Mouse (Mus musculus): ENCODE measurements around the gene Rln3.

The Rln3 gene

GRCm38 (mm10) chr8:84065457-84066072 is 20.8 kb upstream of the Rln3 start:
- DNase-seq (ENCODE audit: low read depth, low spot score), result no peak

GRCm38 (mm10) chr8:84065037-84065436 is 20.2 kb upstream of the Rln3 start, which contains the start of gene Gm10643:
Gene Gm10643 (minus strand): TSS chr8:84065137.
- no peak for DNase-seq (ENCODE audit: low read depth, low spot score)

- DNase-seq (ENCODE audit: low read depth, low spot score), result no peak
These were observed 19.2 kb upstream of the Rln3 start for GRCm38 (mm10) chr8:84063861-84064610.

- DNase-seq (ENCODE audit: low read depth, low spot score), result no peak
These were observed 15.4 kb upstream of the Rln3 start for GRCm38 (mm10) chr8:84060245-84060644.

- DNase-seq (ENCODE audit: low read depth, low spot score), result no peak
These were observed 14.4 kb upstream of the Rln3 start for GRCm38 (mm10) chr8:84059226-84059625.

DNA sequence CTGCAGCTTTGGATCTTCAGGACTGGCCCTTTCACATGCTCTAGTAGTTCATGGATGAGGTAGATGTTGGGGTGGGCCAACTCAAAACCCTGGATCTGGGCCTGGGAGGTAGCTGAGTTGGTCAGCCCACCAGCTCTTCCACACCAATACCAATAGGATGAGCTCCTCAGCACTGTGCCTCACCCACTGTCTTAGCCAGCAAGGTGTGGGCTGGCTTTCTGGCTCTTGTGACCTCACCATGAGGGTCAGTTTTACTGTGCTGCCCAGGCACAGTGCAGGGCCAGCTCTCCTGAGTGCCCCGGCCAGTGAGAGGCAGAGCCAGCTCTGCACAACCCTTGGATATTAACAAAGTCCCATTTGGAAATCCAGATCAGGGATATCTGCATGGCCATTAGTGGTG is 13.0 kb upstream of the Rln3 start:
- DNase-seq (ENCODE audit: low read depth, low spot score), result no peak

GRCm38 (mm10) chr8:84053229-84053628 is 8.4 kb upstream of the Rln3 start:
- DNase-seq (ENCODE audit: low read depth, low spot score), result no peak

- no peak for DNase-seq (ENCODE audit: low read depth, low spot score)
These were observed 7.9 kb upstream of the Rln3 start for GRCm38 (mm10) chr8:84052746-84053145.

DNA sequence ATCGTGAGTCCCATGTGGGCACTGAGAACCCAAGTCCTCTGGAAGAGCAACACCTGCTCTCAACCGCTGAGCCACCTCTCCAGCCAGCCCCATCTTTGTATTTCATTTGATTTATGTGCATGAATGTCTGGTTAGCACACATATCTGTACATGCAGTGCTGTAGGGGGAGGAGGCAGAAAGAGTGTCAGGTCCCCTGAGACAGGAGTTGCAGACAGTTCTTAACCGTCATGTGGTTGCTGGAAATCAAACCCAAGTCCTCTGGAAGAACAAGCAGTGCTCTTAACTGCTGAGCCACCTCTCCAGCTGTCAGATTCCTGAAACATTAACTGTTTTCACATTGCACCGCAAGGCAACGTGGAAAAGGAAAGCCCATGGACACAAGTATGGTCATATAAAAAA is 3.4 kb upstream of the Rln3 start:
- DNase-seq (ENCODE audit: low read depth, low spot score), result no peak

- DNase-seq (ENCODE audit: low read depth, low spot score), result no peak
These were observed 1.7 kb upstream of the Rln3 start for GRCm38 (mm10) chr8:84046505-84046904.

- no peak for DNase-seq (ENCODE audit: low read depth, low spot score)
These were observed 697 bp downstream of the Rln3 start for GRCm38 (mm10) chr8:84044103-84044502.

- DNase-seq (ENCODE audit: low read depth, low spot score), result no peak
These were observed 1.9 kb downstream of the Rln3 start for GRCm38 (mm10) chr8:84042948-84043342.

DNA sequence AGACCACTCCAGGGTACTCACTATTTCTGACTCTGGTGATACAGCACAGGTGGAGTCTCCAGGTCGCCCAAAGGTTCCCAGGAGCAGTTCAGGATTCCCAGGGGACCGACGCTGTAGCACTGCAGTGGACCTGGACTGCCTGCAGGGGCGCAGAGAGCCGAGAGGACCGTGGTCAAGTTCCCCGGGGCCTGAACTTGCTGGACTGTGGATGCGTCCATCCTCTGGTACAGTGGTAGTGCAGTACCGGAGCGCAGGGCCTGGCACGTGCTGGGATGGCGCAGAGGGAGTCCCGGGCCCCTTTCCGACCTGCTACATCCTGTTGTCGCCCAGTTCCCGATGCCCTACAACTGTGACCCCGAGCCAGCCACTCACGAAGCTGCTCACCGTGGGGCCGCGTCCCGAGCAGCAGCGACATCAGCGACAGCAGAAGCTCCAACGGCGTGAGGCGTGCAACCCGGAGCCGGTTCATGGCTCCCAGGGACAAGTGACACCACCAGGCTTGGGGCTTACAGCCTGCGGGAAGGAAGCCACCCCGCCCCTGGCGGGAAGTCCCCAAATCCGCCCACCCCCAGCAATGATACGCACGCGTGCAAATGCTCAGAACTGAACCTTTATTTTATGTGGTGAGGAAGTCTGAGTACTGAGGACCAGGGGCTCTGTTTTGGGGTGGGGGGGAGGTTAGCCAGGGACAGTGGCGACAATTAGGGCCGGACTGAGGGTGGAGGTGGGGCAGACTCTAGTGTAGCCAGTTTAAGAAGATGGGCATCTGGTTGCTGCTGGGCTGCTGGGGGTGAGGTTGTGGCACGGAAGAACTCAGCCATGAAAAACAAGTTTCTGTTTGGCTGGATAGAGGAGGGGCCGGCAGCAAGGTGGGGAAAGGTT is 2.5 kb downstream of the Rln3 start, which contains the start of gene Il27ra:
Gene Il27ra, minus strand, starts transcription at position 524 of the 882 bp plus-strand sequence.
- DNase-seq (ENCODE audit: low read depth, low spot score), result peak; percentile 49

DNA sequence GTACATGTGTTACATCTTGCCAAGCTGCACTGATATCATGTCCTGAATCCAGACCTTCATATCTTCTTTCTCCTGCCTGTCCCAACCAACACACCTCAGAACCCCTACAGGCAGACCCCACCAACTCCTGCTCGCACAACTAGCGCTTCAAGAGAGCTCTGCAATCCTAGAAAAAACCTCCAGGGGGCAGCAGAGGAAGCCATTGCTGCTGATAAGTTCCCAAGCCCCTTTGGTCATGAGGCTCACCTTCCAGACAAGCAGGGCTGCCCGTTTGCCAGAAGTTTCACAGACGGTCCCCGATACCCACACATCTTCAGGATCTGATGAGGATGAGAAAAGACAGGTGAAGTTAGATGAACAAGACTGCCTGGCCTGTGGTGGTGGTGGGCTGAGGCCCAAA is 5.8 kb downstream of the Rln3 start:
- peak; percentile 80 for DNase-seq (ENCODE audit: low read depth, low spot score)

GRCm38 (mm10) chr8:84038015-84038414 is 6.8 kb downstream of the Rln3 start:
- no peak for DNase-seq (ENCODE audit: low read depth, low spot score)

DNA sequence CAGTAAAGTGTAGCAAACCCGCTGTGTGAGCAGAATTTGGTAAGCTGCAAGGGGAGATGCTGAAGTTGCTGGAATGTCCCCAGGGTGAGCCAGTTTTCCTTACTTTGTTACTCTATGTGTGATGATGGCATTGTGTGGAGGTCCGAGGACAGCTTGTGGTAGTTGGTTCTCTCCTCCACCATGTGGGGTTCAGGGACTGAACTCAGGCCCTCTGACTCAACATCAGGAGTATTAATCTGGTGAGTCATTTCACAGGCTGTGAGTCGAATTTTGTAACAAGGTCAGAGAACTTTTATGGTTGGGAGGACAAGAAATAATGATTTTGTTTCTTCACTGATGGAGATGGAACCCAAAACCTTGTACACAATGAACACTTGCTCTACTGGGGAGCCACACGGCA is 12.0 kb downstream of the Rln3 start:
- no peak for DNase-seq (ENCODE audit: low read depth, low spot score)

DNA sequence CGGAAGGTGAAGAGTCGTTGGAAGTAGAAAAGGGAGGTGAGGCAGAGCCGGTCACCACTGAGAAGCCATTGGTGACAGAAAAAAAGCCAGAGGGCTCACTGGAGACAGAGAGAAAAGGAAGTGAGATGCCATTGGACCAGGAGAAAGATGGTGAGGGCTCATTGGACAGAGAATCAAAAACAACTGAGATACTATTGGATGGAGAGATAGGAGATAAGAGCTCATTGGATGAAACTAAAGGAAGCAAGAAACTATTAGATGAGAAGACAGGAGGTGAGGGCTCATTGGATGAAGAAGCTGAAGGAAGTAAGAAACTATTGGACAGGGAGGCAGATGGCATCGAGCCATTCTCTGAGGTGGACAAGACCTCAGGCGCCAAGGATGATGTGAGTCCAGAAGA is 15.5 kb downstream of the Rln3 start:
- no peak for DNase-seq (ENCODE audit: low read depth, low spot score)

DNA sequence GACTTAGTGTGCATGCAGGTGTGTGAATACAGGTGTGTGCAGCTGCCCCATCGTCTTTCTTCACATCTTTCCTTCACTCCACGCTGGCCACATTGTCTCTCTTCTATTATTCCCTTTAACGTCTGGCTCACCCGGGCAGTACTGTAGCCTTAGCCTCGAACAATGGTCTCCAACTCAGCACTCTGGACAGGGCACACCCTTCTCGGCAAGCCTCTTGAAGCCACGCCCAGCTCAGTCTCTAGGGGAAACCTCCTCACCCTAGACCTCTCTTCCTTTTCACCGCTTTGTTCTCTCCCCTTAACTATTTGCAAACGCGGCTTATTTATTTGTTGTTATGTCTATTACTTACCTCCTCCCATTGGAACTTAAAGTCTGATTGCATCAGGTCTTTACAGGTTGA is 17.4 kb downstream of the Rln3 start:
- DNase-seq (ENCODE audit: low read depth, low spot score), result no peak

GRCm38 (mm10) chr8:84025863-84026262 is 18.9 kb downstream of the Rln3 start:
- no peak for DNase-seq (ENCODE audit: low read depth, low spot score)

GRCm38 (mm10) chr8:84024171-84024570 is 20.6 kb downstream of the Rln3 start:
- DNase-seq (ENCODE audit: low read depth, low spot score), result no peak

DNA sequence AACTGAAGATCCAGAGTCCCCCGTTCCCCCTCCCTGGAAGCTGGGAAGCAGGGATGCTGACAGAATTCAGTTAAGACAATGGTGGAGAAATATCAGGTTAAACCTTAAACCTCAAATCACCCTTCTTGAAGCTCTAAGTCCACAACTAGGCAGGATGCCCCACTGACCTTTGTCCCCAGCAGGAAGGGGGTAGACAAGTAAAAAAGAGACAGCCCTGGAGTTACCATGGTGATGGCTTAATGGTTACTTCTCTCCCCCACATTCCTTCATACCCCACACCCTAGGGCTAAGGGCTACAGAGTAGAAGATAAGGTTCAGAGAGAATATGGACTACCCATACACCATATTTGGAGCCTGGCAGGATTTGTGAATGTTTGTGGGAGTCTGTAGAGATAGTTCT is 21.2 kb downstream of the Rln3 start:
- no peak for DNase-seq (ENCODE audit: low read depth, low spot score)

DNA sequence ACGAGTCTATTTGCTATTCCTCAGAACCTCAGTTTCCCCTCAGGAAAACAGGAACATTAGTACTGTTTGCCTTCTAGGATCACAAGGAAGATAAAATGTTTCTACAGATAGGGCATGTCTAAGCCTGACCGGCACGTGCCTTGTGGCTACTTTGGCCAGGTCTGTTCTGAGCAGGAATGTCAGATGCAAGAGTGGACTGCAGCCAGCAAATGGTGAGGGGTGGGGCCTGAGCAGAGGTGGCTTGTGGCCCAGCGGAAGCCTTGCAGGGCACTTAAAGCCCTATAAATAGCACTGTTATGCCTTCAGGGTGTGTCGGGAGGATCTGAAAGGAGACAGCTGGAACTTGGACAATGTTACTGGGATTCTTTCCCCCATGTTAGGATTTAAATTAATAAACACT is 21.7 kb downstream of the Rln3 start:
- no peak for DNase-seq (ENCODE audit: low read depth, low spot score)
